Mouse (Mus musculus) c-Kit-positive CD71-positive TER-119-positive erythroid progenitor cells, embryonic 14.5 days (primary cell): ENCODE data around the gene Birc3.
"Not testable (repeated sequence)": the region's sequence is repeated elsewhere in the genome, so short reads cannot be mapped to it uniquely, and the experiment has no call there.

ENCODE experiments used
- DNase-seq: peaks from one replicate; pipeline ENCODE4 v3.0.0-alpha.2; 2013; ENCODE audit warnings: low spot score

Birc3 gene

GRCm38 (mm10) chr9:7867981-7868380 lies 5.0 kb downstream of the Birc3 start:
- DNase-seq = no peak

- DNase-seq = peak; percentile 21
Measured at GRCm38 (mm10) chr9:7866981-7867380, 6.0 kb downstream of the Birc3 start.

- DNase-seq = no peak
Measured at GRCm38 (mm10) chr9:7860976-7861375, 12.0 kb downstream of the Birc3 start.

GRCm38 (mm10) chr9:7855912-7856311 lies 17.1 kb downstream of the Birc3 start:
- no peak for DNase-seq

GRCm38 (mm10) chr9:7855374-7855773 lies 17.6 kb downstream of the Birc3 start:
- no peak for DNase-seq

GRCm38 (mm10) chr9:7854196-7854595 lies 18.8 kb downstream of the Birc3 start:
- DNase-seq = not testable (repeated sequence)

- no peak for DNase-seq
Measured at GRCm38 (mm10) chr9:7852346-7853230, 20.4 kb downstream of the Birc3 start.

GRCm38 (mm10) chr9:7851841-7852240 lies 21.1 kb downstream of the Birc3 start:
- no peak for DNase-seq

- no peak for DNase-seq
Measured at GRCm38 (mm10) chr9:7848191-7848590, 24.8 kb downstream of the Birc3 start.

GRCm38 (mm10) chr9:7846667-7847199 lies 26.3 kb downstream of the Birc3 start:
- DNase-seq = no peak

- DNase-seq = no peak
Measured at GRCm38 (mm10) chr9:7845216-7845895, 27.6 kb downstream of the Birc3 start.

- DNase-seq = no peak
Measured at GRCm38 (mm10) chr9:7841221-7841620, 31.8 kb downstream of the Birc3 start.

- DNase-seq = peak; percentile 51
Measured at GRCm38 (mm10) chr9:7837806-7838440, 35.1 kb downstream of the Birc3 start.

GRCm38 (mm10) chr9:7836905-7837805 lies 35.8 kb downstream of the Birc3 start, which contains the start of gene Birc2:
Gene Birc2, minus strand, starts transcription at chr9:7837064.
- DNase-seq = peak; percentile 93

- peak; percentile 54 for DNase-seq
Measured at GRCm38 (mm10) chr9:7836331-7836730, 36.7 kb downstream of the Birc3 start.

GRCm38 (mm10) chr9:7835302-7835701 lies 37.7 kb downstream of the Birc3 start:
- DNase-seq = no peak

GRCm38 (mm10) chr9:7833421-7833820 lies 39.6 kb downstream of the Birc3 start:
- no peak for DNase-seq

- DNase-seq = peak; percentile 58
Measured at GRCm38 (mm10) chr9:7829531-7830528, 43.2 kb downstream of the Birc3 start.

- no peak for DNase-seq
Measured at GRCm38 (mm10) chr9:7828706-7829105, 44.3 kb downstream of the Birc3 start.

GRCm38 (mm10) chr9:7824916-7825315 lies 48.1 kb downstream of the Birc3 start:
- no peak for DNase-seq
